Comparison of ENCODE assay signal across 8 mouse cellular contexts in the genomic region with DNA sequence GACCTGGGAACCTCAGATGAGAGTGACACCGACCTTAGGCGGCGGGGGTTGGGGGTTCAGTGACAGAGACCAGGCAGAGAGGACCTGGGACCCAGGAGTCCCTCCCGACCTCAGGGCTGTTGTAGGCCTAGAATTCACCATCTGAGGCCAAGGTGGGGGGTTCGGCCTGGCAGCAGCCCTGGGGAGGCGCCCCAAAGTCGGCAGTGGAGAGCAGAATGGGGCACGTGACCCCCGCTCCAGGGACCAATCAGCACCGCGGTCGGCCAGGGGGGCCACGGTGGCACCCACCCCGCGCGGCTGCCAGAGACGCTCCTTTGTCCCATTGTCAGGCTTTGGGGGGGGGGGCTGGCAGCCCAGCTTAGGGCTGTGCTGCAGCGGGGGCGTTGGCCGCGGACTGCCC. TPM values are rescaled to one million over a fixed set of nuclear protein-coding genes. Genes with fewer than 3 reads are reported as not detected.
DNase-seq lines count a peak whose midpoint lies in the region; ATAC-seq and TF ChIP-seq lines count a peak whose summit lies in the region.

No protein-coding gene starts in this region.

- TF ChIP-seq EP300 in MEL (IDR thresholded peaks at IDR 0.05; ENCODE audit: low read depth in 1 of 2, low read length in 2 of 2): no peak
- no peak for TF ChIP-seq EP300 in liver, embryonic 14.5 days (IDR thresholded peaks at IDR 0.05; ENCODE audit: low read depth)

- ATAC-seq in heart, embryonic 16.5 days (replicated peaks; ENCODE audit: extremely low read depth, insufficient read depth, low FRiP score): no peak
- peak; percentile 30; the same call in 1 of the 2 replicates for ATAC-seq in forebrain, embryonic 12.5 days (ENCODE audit: low FRiP score)
- ATAC-seq in liver, embryonic 14.5 days (ENCODE audit: insufficient read depth): no peak

- H3K27ac ChIP-seq in heart, embryonic 16.5 days (ENCODE audit: low read length): no peak overlapping the region
- H3K27ac ChIP-seq in MEL (ENCODE audit: control insufficient read depth, low read depth, low read length): 0 out of 2 replicates have a peak overlapping the region, but pooled peaks have one; percentile 6
- no peak overlapping the region for H3K27ac ChIP-seq in forebrain, embryonic 12.5 days
- no peak overlapping the region for H3K27ac ChIP-seq in liver, embryonic 14.5 days

- peak overlapping the region; percentile 70 for H3K4me3 ChIP-seq in heart, embryonic 16.5 days (ENCODE audit: low read length)
- H3K4me3 ChIP-seq in MEL (ENCODE audit: control insufficient read depth in 1 of 2, insufficient read depth in 1 of 2, low read depth in 2 of 2, low read length in 2 of 2): peak overlapping the region; percentile 62 to 87
- peak overlapping the region; percentile 78 for H3K4me3 ChIP-seq in forebrain, embryonic 12.5 days (replicated peaks)
- H3K4me3 ChIP-seq in liver, embryonic 14.5 days (ENCODE audit: insufficient read depth in 1 of 2, low read depth in 2 of 2, low read length in 2 of 2): peak overlapping the region in 1 of 2 experiments; percentile 57; a peak in 3 of 4 replicates
- no peak overlapping the region for H3K4me3 ChIP-seq in lung, adult 2 months (replicated peaks; ENCODE audit: extremely low read depth, low read depth, low read length)

- H3K4me1 ChIP-seq in heart, embryonic 16.5 days (ENCODE audit: control insufficient read depth, insufficient read depth, low read length): peaks cover 9% of the 10 kb centered on the region
- peaks cover 0 to 5% of the 10 kb centered on the region in 2 experiments; a peak in 2 of 4 replicates for H3K4me1 ChIP-seq in MEL (ENCODE audit: control insufficient read depth in 1 of 2, insufficient read depth in 2 of 2, low read length in 2 of 2)
- H3K4me1 ChIP-seq in forebrain, embryonic 12.5 days: peaks cover 44% of the 10 kb centered on the region
- peaks cover 0 to 4% of the 10 kb centered on the region in 2 experiments; a peak in 1 of 4 replicates for H3K4me1 ChIP-seq in liver, embryonic 14.5 days (replicated peaks; ENCODE audit: control insufficient read depth in 2 of 2, insufficient read depth in 2 of 2, low read length in 1 of 2)
- H3K4me1 ChIP-seq in lung, adult 2 months (ENCODE audit: control insufficient read depth, insufficient read depth, low read length): peaks cover 2% of the 10 kb centered on the region; the same call in 1 of the 2 replicates

- H3K79me2 ChIP-seq in MEL (ENCODE audit: control insufficient read depth, insufficient read depth, low read length, poor library complexity): peaks cover 6% of the 10 kb centered on the region; the same call in 1 of the 2 replicates

- H3K4me2 ChIP-seq in heart, embryonic 16.5 days (ENCODE audit: low read depth, low read length): peak overlapping the region; percentile 98
- peak overlapping the region; percentile 96 for H3K4me2 ChIP-seq in forebrain, embryonic 12.5 days
- H3K4me2 ChIP-seq in liver, embryonic 14.5 days (ENCODE audit: low read depth): peak overlapping the region; percentile 75

- H3K36me3 ChIP-seq in heart, embryonic 16.5 days (ENCODE audit: control insufficient read depth, insufficient read depth): no peaks in the 10 kb centered on the region
- no peaks in the 10 kb centered on the region for H3K36me3 ChIP-seq in MEL (ENCODE audit: control insufficient read depth in 1 of 2, insufficient read depth in 2 of 2, low read length in 2 of 2)
- no peaks in the 10 kb centered on the region for H3K36me3 ChIP-seq in forebrain, embryonic 12.5 days (replicated peaks)
- no peaks in the 10 kb centered on the region for H3K36me3 ChIP-seq in liver, embryonic 14.5 days (replicated peaks; ENCODE audit: control insufficient read depth, insufficient read depth, low read depth)

- no peak for TF ChIP-seq POLR2A in MEL (IDR thresholded peaks at IDR 0.05; ENCODE audit: control insufficient read depth in 1 of 2, insufficient read depth in 1 of 2, low read depth in 1 of 2, low read length in 2 of 2, poor library complexity in 1 of 2)
- no peak for TF ChIP-seq POLR2A in lung, adult 2 months (IDR thresholded peaks at IDR 0.05; ENCODE audit: borderline replicate concordance, extremely low read depth, low read depth, low read length)

- 17% methylated on average over 15 of the region's 21 CpGs for WGBS in heart, embryonic 16.5 days
- 6% methylated on average over 18 of the region's 21 CpGs for WGBS in forebrain, embryonic 12.5 days
- WGBS in liver, embryonic 14.5 days (ENCODE audit: insufficient replicate concordance): 9% methylated on average over 17 of the region's 21 CpGs
- WGBS in lung, adult 2 months: 15% methylated on average over 21 of the region's 21 CpGs

- no peaks in the 10 kb centered on the region for H3K9me3 ChIP-seq in heart, embryonic 16.5 days (replicated peaks; ENCODE audit: control insufficient read depth, low read length)
- no peaks in the 10 kb centered on the region for H3K9me3 ChIP-seq in MEL (replicated peaks; ENCODE audit: insufficient read depth, low read length)
- no peaks in the 10 kb centered on the region for H3K9me3 ChIP-seq in forebrain, embryonic 12.5 days
- no peaks in the 10 kb centered on the region for H3K9me3 ChIP-seq in liver, embryonic 14.5 days (ENCODE audit: control insufficient read depth, low read length)

- no peak for TF ChIP-seq RAD21 in MEL (IDR thresholded peaks at IDR 0.05; ENCODE audit: low read depth, low read length)

- no peak for DNase-seq in heart, postnatal 14 days
- DNase-seq in MEL (ENCODE audit: low read depth, low spot score): peak; percentile 42
- DNase-seq in liver, embryonic 14.5 days (ENCODE audit: low read depth in 3 of 3, low spot score in 3 of 3): no peak
- no peak for DNase-seq in B cell, adult 2 months
- DNase-seq in lung, adult 2 months: no peak
- no peak for DNase-seq in thymus, postnatal 0 days (ENCODE audit: low spot score)

- H3K9ac ChIP-seq in heart, embryonic 16.5 days (ENCODE audit: low read length): peak overlapping the region; percentile 40; the same call in 1 of the 2 replicates
- peak overlapping the region; percentile 67 for H3K9ac ChIP-seq in MEL (ENCODE audit: control insufficient read depth, low read depth, low read length, poor library complexity, severe bottlenecking)
- peak overlapping the region; percentile 74 for H3K9ac ChIP-seq in forebrain, embryonic 12.5 days
- no peak overlapping the region for H3K9ac ChIP-seq in liver, embryonic 14.5 days (replicated peaks)

- intact Hi-C loops in heart, postnatal 14 days (cut with DNase I): no loop called here

- peaks cover 60% of the 10 kb centered on the region for H3K27me3 ChIP-seq in heart, embryonic 16.5 days (ENCODE audit: control insufficient read depth, insufficient read depth, low read length)
- no peaks in the 10 kb centered on the region for H3K27me3 ChIP-seq in MEL (ENCODE audit: control insufficient read depth in 1 of 2, insufficient read depth in 2 of 2, low read length in 2 of 2)
- H3K27me3 ChIP-seq in forebrain, embryonic 12.5 days: peaks cover 91% of the 10 kb centered on the region
- H3K27me3 ChIP-seq in liver, embryonic 14.5 days (ENCODE audit: control insufficient read depth, insufficient read depth, low read length): peaks cover 35% of the 10 kb centered on the region

- no peak for TF ChIP-seq CTCF in MEL (IDR thresholded peaks at IDR 0.05 in 2 of 3, conservative IDR thresholded peaks at IDR 0.05 in 1 of 3; ENCODE audit: control insufficient read depth in 1 of 3, insufficient read depth in 1 of 3, low read depth in 2 of 3, low read length in 3 of 3, poor library complexity in 1 of 3, severe bottlenecking in 1 of 3)
- no peak for TF ChIP-seq CTCF in liver, embryonic 14.5 days (IDR thresholded peaks at IDR 0.05; ENCODE audit: low read depth)
- TF ChIP-seq CTCF in lung, adult 2 months (IDR thresholded peaks at IDR 0.05; ENCODE audit: insufficient read depth, low read length): no peak

RNA-seq across cellular contexts. Expression of a gene that starts 0.8 kb away (rescaled TPM):
- 0.70 and 1.2 TPM in 2 replicates for polyA plus RNA-seq in heart, embryonic 16.5 days (2015; fragmentation: Nextera tagmentation; extraction: Ambion mirVana)
- total RNA-seq in heart, postnatal 14 days (2021): 10 to 100 TPM; 14.5 to 14.7 TPM
- 7.0 and 7.7 TPM in 2 replicates for total RNA-seq in MEL (2012; rRNA removed)
- 10 to 100 TPM in 1 of 2 experiments, not detected in 1; 16.8 TPM for polyA plus RNA-seq in MEL (2012; ENCODE audit: insufficient read depth in 1 of 2, insufficient read length in 2 of 2, low read depth in 1 of 2, low replicate concordance in 2 of 2, missing spikeins in 1 of 2)
- 4.8 and 5.4 TPM in 2 replicates for polyA plus RNA-seq in forebrain, embryonic 12.5 days (2016; fragmentation: Nextera tagmentation; extraction: Ambion mirVana)
- polyA plus RNA-seq in liver, embryonic 14.5 days (2012; rRNA removed): 0.92 and 1.1 TPM in 2 replicates
- polyA plus RNA-seq in liver, embryonic 14.5 days (2014; fragmentation: Nextera tagmentation; extraction: Ambion mirVana): 0.43 and 0.71 TPM in 2 replicates
- 12.5 and 21.2 TPM in 2 replicates for polyA plus RNA-seq in lung, adult 2 months (2012; rRNA removed)
- 1.0 TPM in 2 replicates for polyA plus RNA-seq in thymus, postnatal 0 days (2015; fragmentation: Nextera tagmentation; extraction: Ambion mirVana)

RNA-seq across cellular contexts. Expression of a gene that starts 17.6 kb away (rescaled TPM):
- 2.0 and 2.4 TPM in 2 replicates for polyA plus RNA-seq in heart, embryonic 16.5 days (2015; fragmentation: Nextera tagmentation; extraction: Ambion mirVana)
- 10 to 100 TPM; 36.7 to 45.8 TPM for total RNA-seq in heart, postnatal 14 days (2021)
- not detected in 2 replicates for total RNA-seq in MEL (2012; rRNA removed)
- not detected for polyA plus RNA-seq in MEL (2012; ENCODE audit: insufficient read depth in 1 of 2, insufficient read length in 2 of 2, low read depth in 1 of 2, low replicate concordance in 2 of 2, missing spikeins in 1 of 2)
- polyA plus RNA-seq in forebrain, embryonic 12.5 days (2016; fragmentation: Nextera tagmentation; extraction: Ambion mirVana): 0.18 and 0.27 TPM in 2 replicates
- polyA plus RNA-seq in liver, embryonic 14.5 days (2012; rRNA removed): 0.09 and 0.10 TPM in 2 replicates
- polyA plus RNA-seq in liver, embryonic 14.5 days (2014; fragmentation: Nextera tagmentation; extraction: Ambion mirVana): 0.29 and 0.67 TPM in 2 replicates
- polyA plus RNA-seq in lung, adult 2 months (2012; rRNA removed): 174 and 240 TPM in 2 replicates
- 2.7 and 3.1 TPM in 2 replicates for polyA plus RNA-seq in thymus, postnatal 0 days (2015; fragmentation: Nextera tagmentation; extraction: Ambion mirVana)

RNA-seq across cellular contexts. Expression of a gene that starts 22.0 kb away (rescaled TPM):
- 1.6 and 2.7 TPM in 2 replicates for polyA plus RNA-seq in heart, embryonic 16.5 days (2015; fragmentation: Nextera tagmentation; extraction: Ambion mirVana)
- 100 to 1,000 TPM; 154 to 166 TPM for total RNA-seq in heart, postnatal 14 days (2021)
- total RNA-seq in MEL (2012; rRNA removed): not detected in 2 replicates
- polyA plus RNA-seq in MEL (2012; ENCODE audit: insufficient read depth in 1 of 2, insufficient read length in 2 of 2, low read depth in 1 of 2, low replicate concordance in 2 of 2, missing spikeins in 1 of 2): not detected
- polyA plus RNA-seq in forebrain, embryonic 12.5 days (2016; fragmentation: Nextera tagmentation; extraction: Ambion mirVana): 0.22 TPM in 1 of 2 replicates, not detected in the other
- 0.11 and 0.29 TPM in 2 replicates for polyA plus RNA-seq in liver, embryonic 14.5 days (2012; rRNA removed)
- polyA plus RNA-seq in liver, embryonic 14.5 days (2014; fragmentation: Nextera tagmentation; extraction: Ambion mirVana): 0.34 and 0.35 TPM in 2 replicates
- 5.5 and 8.6 TPM in 2 replicates for polyA plus RNA-seq in lung, adult 2 months (2012; rRNA removed)
- polyA plus RNA-seq in thymus, postnatal 0 days (2015; fragmentation: Nextera tagmentation; extraction: Ambion mirVana): 0.10 and 0.44 TPM in 2 replicates

RNA-seq across cellular contexts. Expression of a gene that starts 22.9 kb away (rescaled TPM):
- polyA plus RNA-seq in heart, embryonic 16.5 days (2015; fragmentation: Nextera tagmentation; extraction: Ambion mirVana): 8.2 and 9.0 TPM in 2 replicates
- total RNA-seq in heart, postnatal 14 days (2021): 1 to 10 TPM; 3.5 to 5.1 TPM
- total RNA-seq in MEL (2012; rRNA removed): 3.4 and 4.0 TPM in 2 replicates
- 1 to 10 TPM in 1 of 2 experiments, not detected in 1; 5.5 TPM for polyA plus RNA-seq in MEL (2012; ENCODE audit: insufficient read depth in 1 of 2, insufficient read length in 2 of 2, low read depth in 1 of 2, low replicate concordance in 2 of 2, missing spikeins in 1 of 2)
- 7.5 TPM in 2 replicates for polyA plus RNA-seq in forebrain, embryonic 12.5 days (2016; fragmentation: Nextera tagmentation; extraction: Ambion mirVana)
- polyA plus RNA-seq in liver, embryonic 14.5 days (2012; rRNA removed): 1.5 and 1.8 TPM in 2 replicates
- 2.4 and 2.7 TPM in 2 replicates for polyA plus RNA-seq in liver, embryonic 14.5 days (2014; fragmentation: Nextera tagmentation; extraction: Ambion mirVana)
- polyA plus RNA-seq in lung, adult 2 months (2012; rRNA removed): 3.5 and 3.6 TPM in 2 replicates
- 19.5 and 20.9 TPM in 2 replicates for polyA plus RNA-seq in thymus, postnatal 0 days (2015; fragmentation: Nextera tagmentation; extraction: Ambion mirVana)

RNA-seq across cellular contexts. Expression of a gene that starts 29.8 kb away (rescaled TPM):
- polyA plus RNA-seq in heart, embryonic 16.5 days (2015; fragmentation: Nextera tagmentation; extraction: Ambion mirVana): 1.7 TPM in 2 replicates
- 100 to 1,000 TPM; 125 to 147 TPM for total RNA-seq in heart, postnatal 14 days (2021)
- total RNA-seq in MEL (2012; rRNA removed): 0.08 and 0.10 TPM in 2 replicates
- polyA plus RNA-seq in MEL (2012; ENCODE audit: insufficient read depth in 1 of 2, insufficient read length in 2 of 2, low read depth in 1 of 2, low replicate concordance in 2 of 2, missing spikeins in 1 of 2): under 1 TPM in 1 of 2 experiments, not detected in 1; 0.07 TPM
- polyA plus RNA-seq in forebrain, embryonic 12.5 days (2016; fragmentation: Nextera tagmentation; extraction: Ambion mirVana): 0.06 and 0.18 TPM in 2 replicates
- polyA plus RNA-seq in liver, embryonic 14.5 days (2012; rRNA removed): 0.01 TPM in 2 replicates
- 0.03 TPM in 1 of 2 replicates, not detected in the other for polyA plus RNA-seq in liver, embryonic 14.5 days (2014; fragmentation: Nextera tagmentation; extraction: Ambion mirVana)
- 25.2 and 38.9 TPM in 2 replicates for polyA plus RNA-seq in lung, adult 2 months (2012; rRNA removed)
- 0.08 and 0.09 TPM in 2 replicates for polyA plus RNA-seq in thymus, postnatal 0 days (2015; fragmentation: Nextera tagmentation; extraction: Ambion mirVana)

Comparison
In these comparisons a context has a peak if more than half of its experiments do, and no peak if none do; other contexts are left out.
1. RNA of a gene that starts 17.6 kb away (polyA plus RNA-seq): 174 to 240 TPM in lung, adult 2 months; 2.7 to 3.1 TPM in thymus, postnatal 0 days, 2.0 to 2.4 TPM in heart, embryonic 16.5 days, 0.09 to 0.67 TPM in liver, embryonic 14.5 days, 0.18 to 0.27 TPM in forebrain, embryonic 12.5 days and not detected in MEL; every median in the first group is over 10 times any median in the second.
2. Peak in every context shown above with its lines, with median percentiles within 50 percentile points of each other: H3K4me2 ChIP-seq.